Mouse (Mus musculus) CD4-positive helper T cell, adult 2 months (primary cell): ENCODE measurements at regions not wholly inside any gene's neighbourhood (a gene's known extent, or its start where the extent isn't known, plus 50 kb on each side); places are given as distances from the start of the nearest gene placed in this dataset.

Experiments used
- DNase-seq: peaks from one replicate; pipeline ENCODE4 v3.0.0-alpha.2; 2012; ENCODE audit warnings: low read depth, missing footprints, low spot score

DNA sequence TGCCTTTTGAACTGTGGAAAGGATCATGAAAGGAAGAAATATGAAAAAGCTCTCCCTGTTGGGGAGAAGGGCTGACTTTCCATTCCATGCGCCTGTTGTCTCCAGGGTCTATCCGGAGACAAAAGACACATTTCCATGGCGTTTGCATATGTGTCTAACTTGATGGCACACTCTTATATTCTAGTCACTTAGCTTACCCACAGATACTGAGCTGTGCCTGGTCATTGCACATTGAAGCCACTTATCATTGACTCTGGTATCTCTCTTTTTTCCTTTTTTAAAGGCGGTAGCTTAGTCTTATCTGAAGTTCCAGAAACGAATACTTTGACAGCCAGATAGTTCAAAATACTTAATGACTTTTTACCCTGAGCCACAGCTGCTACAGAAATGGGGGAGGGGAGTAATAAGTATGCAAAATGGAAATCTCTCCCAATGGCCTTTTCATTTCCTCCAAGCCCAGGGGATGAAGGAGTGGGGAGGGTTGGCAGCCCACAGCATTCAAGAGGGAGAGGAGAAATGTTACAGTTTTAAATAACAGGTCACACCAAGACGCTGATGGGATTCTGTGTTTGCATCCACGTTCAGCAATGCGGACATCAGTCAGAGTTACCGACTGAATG lies 137.9 kb upstream of the Slc35f3 start:
- no peak for DNase-seq

DNA sequence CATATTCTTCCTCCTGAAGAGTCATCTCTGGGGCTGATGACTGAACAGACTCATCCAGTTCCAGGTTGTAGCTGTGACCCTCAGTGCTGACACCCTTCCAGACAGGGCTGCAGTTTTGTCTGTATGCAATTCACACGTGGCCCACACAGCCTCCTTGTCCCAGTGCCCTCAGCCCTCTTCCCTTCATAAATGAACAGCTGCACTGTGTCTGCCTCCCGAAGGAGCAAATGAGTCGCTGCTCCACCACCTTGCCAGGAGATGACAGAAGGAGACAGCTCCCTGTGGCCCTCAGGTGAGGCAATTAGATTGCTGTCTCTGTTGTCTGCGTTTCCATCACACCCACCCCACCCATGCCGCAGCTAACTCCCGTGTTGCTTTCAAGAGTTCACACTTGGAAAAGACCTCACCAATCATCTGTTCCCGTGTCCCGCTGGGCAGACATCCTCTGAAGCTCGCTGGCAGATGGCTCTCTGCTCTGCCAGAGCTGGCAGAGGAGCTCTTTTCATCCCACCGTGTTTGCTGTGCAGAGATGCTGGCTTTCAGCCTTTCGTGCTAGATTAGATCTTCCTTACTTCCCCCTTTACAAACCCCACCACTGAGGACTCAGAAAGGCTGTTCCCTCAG lies 135.5 kb upstream of the Slc35f3 start:
- DNase-seq = no peak

DNA sequence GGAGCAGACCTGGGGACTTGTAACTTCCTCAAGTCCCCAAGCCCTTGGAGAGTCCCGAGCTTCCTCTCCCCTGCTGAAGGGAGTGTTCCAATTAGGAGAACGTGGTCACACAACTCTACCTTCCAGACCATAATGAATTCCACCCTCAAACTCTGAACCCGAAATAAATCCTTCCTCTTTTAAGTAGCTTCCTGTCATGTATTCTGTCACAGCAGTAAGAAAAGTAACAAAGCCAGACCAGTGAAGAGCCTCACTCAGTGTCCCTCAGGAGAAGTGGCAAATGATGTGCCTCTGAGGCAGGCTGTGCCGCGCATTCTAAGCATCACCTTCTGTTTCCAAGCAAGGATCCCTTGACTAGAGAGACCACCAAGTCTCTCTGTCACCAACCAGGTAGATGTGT lies 134.4 kb upstream of the Slc35f3 start:
- DNase-seq = no peak

DNA sequence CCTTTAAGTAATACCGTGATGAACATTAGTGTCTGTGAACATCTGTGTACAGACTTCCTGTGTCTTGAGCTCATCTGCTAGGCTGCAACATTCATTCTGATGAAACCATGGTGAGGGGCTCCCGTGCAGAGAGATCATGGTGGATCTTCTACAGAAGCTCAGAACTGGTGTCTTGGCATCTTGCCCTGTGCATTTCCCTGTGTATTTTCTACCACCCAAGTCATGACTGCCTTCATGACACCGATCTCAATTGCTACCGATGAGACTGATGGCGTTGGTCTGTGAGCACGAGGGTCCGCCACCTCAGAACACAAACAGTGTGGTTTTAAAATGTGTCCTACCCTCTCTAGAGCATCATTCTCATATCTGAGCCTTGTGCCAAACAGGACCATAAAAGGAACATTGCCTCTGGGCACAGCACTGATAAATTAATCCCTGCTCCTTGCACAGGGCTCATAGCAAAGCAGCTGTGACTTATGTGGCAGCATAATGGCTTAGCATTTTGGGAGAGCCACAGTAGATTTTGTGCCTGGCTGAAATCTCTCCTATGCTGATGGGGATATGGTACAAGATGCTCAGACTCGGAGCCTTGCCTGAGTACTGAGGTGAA lies 132.8 kb upstream of the Slc35f3 start:
- no peak for DNase-seq

DNA sequence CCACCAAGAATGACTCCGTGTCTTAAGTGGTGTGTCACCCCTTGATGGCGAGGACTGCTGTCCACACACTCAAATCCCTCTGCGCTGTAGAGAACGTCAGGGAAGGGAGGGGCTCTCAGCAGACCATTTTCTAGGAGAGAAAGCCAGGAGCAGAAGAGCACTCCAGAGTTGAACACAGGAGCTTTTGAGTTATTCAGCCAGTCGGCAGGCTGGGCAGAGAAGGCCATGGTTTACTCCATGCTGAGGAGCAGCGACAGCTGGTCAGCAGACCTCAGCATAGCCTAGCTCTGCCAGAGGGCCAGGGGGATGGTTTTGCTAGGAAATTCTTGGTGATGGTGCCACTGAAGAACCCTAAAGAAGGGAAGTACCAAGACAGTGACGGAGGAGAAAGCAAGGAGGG lies 132.0 kb upstream of the Slc35f3 start:
- DNase-seq = no peak

DNA sequence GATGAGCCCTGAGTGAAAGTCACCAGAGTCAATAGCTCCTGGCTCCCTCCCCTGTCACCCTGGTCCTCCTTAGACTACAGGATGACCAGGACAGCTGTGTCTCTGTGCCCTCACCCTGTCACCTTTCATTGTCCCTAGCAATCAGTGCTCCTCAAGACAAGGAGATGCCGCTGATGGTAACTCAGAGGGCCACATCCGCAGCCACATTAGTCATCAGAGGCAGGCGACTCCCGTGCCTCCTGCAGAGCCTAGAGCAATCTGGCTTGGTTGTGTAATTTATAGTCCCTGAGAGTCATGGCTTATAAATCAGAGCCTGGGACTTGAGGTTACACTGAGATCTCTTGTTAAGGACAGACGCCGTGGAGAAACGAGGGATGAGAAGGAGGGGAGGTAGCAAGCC lies 123.9 kb upstream of the Slc35f3 start:
- DNase-seq = no peak

DNA sequence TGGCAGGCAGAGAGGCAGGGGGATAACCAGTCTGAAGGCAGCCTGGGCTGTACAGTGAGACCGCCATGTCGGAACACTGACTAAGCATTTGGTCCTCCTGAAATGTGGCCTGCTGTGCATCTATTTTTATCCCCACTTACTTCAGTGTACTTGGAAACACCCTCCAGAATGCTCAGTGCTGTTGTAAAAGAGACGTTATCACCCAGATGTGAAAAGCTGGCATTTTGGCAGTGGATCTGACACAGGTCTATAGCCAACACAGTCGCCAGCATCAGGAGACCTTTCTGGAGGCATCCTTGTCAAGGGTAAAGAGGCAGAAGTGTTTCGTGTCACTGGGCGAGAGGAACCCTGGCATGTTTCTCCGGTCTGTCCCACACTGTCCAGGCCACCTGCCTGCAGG lies 122.1 kb upstream of the Slc35f3 start:
- no peak for DNase-seq

DNA sequence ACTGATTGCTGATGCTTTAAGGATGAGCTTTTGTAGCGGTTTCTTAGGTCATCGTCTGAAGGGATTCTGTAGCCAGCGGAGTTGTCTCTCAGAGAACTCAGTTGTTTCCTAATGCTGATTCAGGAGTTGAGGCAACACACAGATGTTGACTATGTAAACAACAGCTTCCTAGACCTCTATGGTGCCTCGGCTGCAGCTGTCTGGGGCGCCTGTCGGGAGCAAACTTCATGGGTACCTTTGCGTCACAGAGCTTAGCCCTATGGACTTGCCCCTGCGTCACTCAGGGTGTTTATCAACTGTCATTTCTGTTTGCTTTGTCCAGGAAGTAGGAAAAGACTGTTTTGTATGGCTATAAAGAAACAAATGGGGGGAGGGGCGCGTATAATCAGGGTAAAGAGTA lies 120.5 kb upstream of the Slc35f3 start:
- no peak for DNase-seq

DNA sequence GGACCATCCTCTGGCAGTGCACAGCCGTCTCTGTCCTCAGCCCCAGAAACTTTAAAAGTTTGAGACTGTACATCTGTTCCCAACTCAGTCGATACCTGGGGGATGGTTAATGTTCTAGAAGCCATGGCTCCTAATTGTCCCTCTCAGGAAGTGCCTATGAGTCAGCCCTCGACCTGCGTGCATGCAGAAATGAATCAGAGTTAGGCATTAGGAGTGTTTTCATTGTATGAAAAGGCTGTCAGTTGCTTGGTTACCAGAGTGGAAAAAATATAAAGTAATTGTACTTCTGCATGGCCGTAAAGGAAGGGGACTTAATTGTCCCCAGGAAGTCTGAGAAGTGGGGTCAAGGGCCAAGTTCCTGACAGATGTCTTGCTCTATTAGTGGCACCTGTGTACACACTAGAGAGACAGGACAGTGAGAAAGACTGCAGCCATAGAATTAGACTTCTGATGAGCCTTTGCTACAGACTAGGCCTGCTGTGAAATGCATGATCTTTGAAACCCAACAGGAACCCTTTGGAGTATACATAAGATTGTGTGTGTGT lies 109.5 kb upstream of the Slc35f3 start:
- no peak for DNase-seq

DNA sequence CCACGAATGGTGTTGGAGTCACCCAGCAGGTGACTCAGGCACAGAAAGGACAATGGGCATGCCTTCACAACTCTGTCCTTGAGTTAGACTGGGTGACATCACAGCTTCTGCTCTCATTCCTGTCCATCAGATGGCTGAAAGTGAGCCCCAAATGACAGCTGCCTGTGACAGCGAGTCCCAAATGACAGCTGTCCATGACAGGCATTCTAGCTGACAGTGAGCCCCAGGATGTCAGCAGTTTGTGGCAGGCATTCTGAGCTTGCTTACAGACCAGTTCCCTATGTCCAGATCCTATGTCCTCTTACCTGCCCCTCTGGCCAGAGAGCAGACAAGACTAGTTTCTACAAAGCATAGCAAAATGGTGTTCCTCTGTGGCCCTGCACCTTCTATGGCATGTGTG lies 102.7 kb upstream of the Slc35f3 start:
- DNase-seq = no peak

DNA sequence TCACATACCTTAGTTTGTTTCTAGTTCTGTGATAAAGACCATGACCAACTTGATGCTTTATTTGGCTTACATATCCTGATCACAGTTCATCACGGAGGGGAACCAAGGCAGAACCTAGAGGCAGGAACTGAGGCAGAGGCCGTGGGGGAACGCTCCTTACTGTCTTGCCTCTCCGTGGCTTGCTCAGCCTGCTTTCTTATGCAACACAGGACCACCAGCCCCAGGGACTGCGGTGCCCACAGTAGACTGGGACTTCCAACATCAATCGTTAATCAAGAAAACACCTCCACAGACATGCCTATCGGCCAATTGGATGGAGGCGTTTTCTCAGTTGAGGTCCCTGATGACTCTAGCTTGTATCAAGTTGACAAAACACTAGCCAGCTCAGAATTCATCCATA lies 87.8 kb upstream of the Slc35f3 start:
- no peak for DNase-seq

DNA sequence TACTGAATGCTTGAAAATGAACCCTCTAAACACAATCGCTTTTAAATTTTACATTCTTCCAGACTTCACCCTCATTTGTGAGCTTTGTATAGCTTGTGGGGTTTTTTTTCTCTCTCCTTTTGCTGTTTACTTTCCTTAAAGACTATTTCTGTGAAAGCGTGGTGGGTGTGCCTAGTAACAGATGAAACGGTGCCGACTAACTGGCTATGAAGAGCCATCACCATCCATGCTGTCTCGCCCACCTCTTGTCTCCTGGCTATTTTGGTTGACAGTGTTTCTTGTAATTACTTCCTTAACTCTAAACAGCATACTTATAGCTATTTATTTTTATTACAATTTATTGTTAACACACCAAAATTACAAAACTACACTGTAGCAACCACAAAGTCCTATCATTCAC lies 85.6 kb upstream of the Slc35f3 start:
- DNase-seq = no peak

DNA sequence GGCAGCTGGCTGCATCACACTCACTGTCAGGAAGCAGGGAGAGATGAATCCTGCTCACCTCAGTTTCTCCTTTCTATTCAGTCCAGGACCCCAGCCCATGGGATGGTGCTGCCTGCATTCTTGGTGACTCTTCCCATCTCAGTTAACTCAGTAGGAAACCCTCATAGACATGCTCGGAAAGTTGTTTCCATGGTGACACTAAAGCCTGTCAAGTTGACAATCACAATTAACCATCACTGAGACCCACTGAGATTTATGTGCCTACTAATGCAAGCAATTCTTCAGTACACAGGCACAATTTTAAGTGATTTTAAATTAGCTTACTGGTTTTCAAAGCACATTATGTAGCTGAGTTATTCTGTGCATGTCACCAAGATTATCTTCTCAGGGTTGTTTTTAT lies 83.8 kb upstream of the Slc35f3 start:
- no peak for DNase-seq

DNA sequence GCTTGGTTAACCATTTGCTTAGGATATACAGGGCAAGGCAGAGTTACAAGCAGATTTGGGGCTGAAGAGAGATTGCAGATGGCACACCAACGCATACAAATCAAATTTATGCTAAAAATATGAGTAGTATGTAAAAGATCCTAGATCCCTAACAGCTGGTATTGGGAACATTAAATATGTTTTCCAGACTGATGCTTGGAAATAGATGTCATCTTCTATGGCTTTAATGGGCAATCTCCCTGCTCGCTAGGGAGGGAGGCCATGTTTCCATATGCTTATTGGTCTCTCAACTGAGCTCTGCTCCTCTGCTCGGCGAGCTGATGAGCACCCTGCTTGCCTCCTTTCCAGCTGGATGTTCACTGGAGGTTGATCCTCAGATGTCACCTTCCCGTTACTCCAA lies 82.0 kb upstream of the Slc35f3 start:
- no peak for DNase-seq

DNA sequence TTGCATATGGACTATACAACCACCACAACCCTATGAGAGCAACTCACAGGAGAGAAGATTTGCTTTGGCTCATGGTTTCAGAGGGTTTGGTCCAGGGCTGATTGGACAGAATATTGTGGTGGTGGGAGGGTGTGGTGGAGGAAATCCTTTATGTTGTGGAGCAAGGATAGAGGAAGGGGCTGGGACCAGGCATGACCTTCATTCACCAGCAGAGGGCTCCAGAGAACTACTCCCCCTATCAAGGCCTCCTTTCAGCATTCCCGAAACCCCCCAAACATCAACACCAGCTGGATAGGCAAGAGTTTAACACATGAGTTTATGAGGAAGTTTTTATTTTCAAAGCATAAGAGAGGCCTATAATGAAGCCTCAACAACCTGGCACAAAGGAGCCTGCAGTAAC lies 76.7 kb upstream of the Slc35f3 start:
- no peak for DNase-seq

DNA sequence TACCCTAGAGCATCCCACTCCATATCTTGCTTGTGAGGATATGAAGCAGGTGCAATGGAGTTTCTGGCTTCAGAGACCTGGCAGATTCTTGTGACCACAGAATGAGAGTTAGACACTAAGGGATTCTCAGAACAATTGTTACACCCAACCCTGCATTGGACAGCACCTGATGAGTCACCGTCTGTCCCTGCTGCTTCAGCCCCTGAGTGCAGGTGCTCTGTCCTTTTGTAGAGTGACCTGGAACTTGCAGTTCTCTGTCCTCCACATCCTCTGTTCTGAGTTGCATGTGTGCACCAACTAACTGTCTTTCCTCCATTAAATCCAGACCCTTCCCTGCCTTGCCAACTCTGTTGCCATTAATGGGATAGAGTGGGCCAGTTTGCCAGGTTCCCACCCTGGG lies 66.6 kb upstream of the Slc35f3 start:
- DNase-seq = no peak

DNA sequence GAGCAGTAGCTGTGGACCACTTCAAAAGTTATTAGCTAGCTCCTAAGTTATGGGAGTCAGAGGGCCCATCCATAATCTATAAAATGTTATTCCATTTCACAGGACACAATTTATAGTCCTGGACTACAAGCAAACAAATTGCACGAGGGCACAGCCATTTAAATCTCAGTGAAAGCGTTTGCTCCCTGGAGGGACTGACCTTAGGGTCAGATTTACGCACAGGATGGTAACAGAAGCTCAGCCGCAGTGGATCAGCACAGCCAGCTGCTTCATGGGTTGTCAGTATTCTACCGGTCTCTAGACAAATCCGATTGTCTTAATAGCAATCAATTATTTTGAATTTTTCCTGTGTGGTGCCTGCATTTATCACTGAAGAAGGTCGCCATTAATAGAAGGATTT lies 65.8 kb upstream of the Slc35f3 start:
- DNase-seq = no peak

DNA sequence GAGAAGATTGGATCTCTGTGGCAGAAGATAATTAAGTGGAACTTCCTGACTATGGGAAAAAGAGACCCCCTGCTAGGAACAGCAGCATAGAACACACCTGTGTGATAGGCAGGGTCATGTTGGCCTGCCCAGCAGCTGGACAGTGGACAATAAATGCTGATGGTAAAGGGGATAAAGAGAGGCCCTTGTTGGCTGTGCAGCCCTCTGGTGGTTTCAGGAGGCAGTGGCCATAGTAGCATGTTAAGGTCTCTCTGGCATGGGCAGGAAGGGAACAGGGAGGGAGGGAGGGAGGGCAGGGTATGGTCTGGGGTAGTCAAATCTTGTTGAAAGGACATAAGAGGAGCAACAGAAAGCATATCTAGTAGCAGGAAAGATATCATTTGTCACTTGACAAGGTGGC lies 58.7 kb upstream of the Slc35f3 start:
- no peak for DNase-seq

DNA sequence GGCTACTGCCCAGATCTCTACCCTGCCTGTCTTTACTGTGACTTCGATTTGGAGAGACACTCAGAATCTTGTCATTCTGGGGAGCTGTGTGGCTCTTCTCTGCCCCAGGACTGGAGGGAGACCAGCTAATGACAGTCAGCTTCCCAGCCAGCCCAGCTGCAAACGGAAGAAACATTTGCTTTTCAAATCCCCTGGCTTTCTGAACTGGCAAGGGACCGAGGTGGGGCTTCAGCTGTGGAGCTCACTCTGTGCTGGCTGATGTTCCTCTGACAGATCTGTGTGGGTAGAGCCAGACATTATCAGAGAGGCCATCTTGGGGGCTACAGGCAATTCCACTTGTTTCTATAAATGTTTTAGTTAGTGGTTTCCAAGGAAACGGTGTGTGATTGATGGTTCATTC lies 54.0 kb upstream of the Slc35f3 start:
- DNase-seq = no peak
